20 mouse cellular contexts compared by ENCODE assay signal in genomic region chr9:92661938-92662337, GRCm38 (mm10).
DNase-seq lines count a peak whose midpoint lies in the region; ATAC-seq and TF ChIP-seq lines count a peak whose summit lies in the region.
"Had no signal": no experiment of that assay in that cellular context is flagged by ENCODE, and none has a peak within 500 bp of the region (broad histone marks: within the 10 kb centered on the region; RNA-seq: fewer than 3 reads in every experiment).

No protein-coding gene starts in this region.

- H3K4me3 ChIP-seq in layer of hippocampus, adult 2 months: no peak overlapping the region
- H3K4me3 ChIP-seq in intestine, embryonic 16.5 days (ENCODE audit: low read length): no peak overlapping the region
- H3K4me3 ChIP-seq in stomach, embryonic 14.5 days (ENCODE audit: low read depth, low read length): no peak overlapping the region
- H3K4me3 ChIP-seq: embryonic facial prominence, embryonic 15.5 days; erythroblast, embryonic 14.5 days; forebrain, embryonic 10.5 days; forebrain, embryonic 15.5 days; heart, embryonic 10.5 days; hindbrain, embryonic 13.5 days had no signal

- no peaks in the 10 kb centered on the region for H3K4me1 ChIP-seq in intestine, embryonic 16.5 days (ENCODE audit: control insufficient read depth, insufficient read depth, low read length)
- no peaks in the 10 kb centered on the region for H3K4me1 ChIP-seq in stomach, embryonic 14.5 days (ENCODE audit: control insufficient read depth, insufficient read depth, low read length)
- H3K4me1 ChIP-seq: embryonic facial prominence, embryonic 15.5 days; forebrain, embryonic 10.5 days; forebrain, embryonic 15.5 days; heart, embryonic 10.5 days; hindbrain, embryonic 13.5 days had no signal

- TF ChIP-seq CTCF in layer of hippocampus, adult 2 months (conservative IDR thresholded peaks at IDR 0.05): no peak

- H3K27ac ChIP-seq in layer of hippocampus, adult 2 months: peak overlapping the region; percentile 29; the same call in 1 of the 2 replicates
- no peak overlapping the region for H3K27ac ChIP-seq in intestine, embryonic 16.5 days (ENCODE audit: low read length)
- H3K27ac ChIP-seq in stomach, embryonic 14.5 days (ENCODE audit: low read length): no peak overlapping the region
- H3K27ac ChIP-seq: embryonic facial prominence, embryonic 15.5 days; forebrain, embryonic 10.5 days; forebrain, embryonic 15.5 days; heart, embryonic 10.5 days; hindbrain, embryonic 13.5 days had no signal

- H3K4me2 ChIP-seq in intestine, embryonic 16.5 days (ENCODE audit: low read depth, low read length): no peak overlapping the region
- H3K4me2 ChIP-seq in stomach, embryonic 14.5 days (replicated peaks; ENCODE audit: low read depth, low read length): no peak overlapping the region
- H3K4me2 ChIP-seq: embryonic facial prominence, embryonic 15.5 days; forebrain, embryonic 15.5 days; hindbrain, embryonic 13.5 days had no signal

- ATAC-seq in intestine, embryonic 16.5 days: peak; percentile 38; the same call in 1 of the 2 replicates
- ATAC-seq in stomach, embryonic 14.5 days (ENCODE audit: insufficient number of reproducible peaks, insufficient read depth, low FRiP score, low read depth): peak; percentile 76; the same call in 1 of the 2 replicates
- ATAC-seq: forebrain, embryonic 15.5 days had no signal

- no peak for DNase-seq in layer of hippocampus, adult 2 months (ENCODE audit: low spot score in 2 of 2)
- DNase-seq in layer of hippocampus, postnatal 14 days (ENCODE audit: low spot score in 2 of 2): no peak
- DNase-seq in kidney, postnatal 4 days: no peak
- DNase-seq in heart, postnatal 4 days: no peak
- DNase-seq: adrenal gland, adult 2 months; adrenal gland, postnatal 25 days; cerebellum, adult 18-20 months; cerebellum, adult 9-11 months; cerebellum, postnatal 36 days; gastrocnemius, postnatal 10 days; heart, adult 18-20 months; heart, postnatal 10 days had no signal

- 52% methylated on average over 2 of the region's 2 CpGs for WGBS in intestine, embryonic 16.5 days
- 45% methylated on average over 2 of the region's 2 CpGs for WGBS in stomach, embryonic 14.5 days

- H3K9me3 ChIP-seq in intestine, embryonic 16.5 days (ENCODE audit: control insufficient read depth, low read length): no peaks in the 10 kb centered on the region
- no peaks in the 10 kb centered on the region for H3K9me3 ChIP-seq in stomach, embryonic 14.5 days (ENCODE audit: control insufficient read depth, low read depth, low read length)
- H3K9me3 ChIP-seq: embryonic facial prominence, embryonic 15.5 days; forebrain, embryonic 10.5 days; forebrain, embryonic 15.5 days; heart, embryonic 10.5 days; hindbrain, embryonic 13.5 days had no signal

- H3K27me3 ChIP-seq in intestine, embryonic 16.5 days (replicated peaks; ENCODE audit: control insufficient read depth, insufficient read depth, low read length): no peaks in the 10 kb centered on the region
- no peaks in the 10 kb centered on the region for H3K27me3 ChIP-seq in stomach, embryonic 14.5 days (ENCODE audit: control insufficient read depth, insufficient read depth, low read length)
- H3K27me3 ChIP-seq: embryonic facial prominence, embryonic 15.5 days; forebrain, embryonic 15.5 days; hindbrain, embryonic 13.5 days had no signal

- H3K9ac ChIP-seq in intestine, embryonic 16.5 days (ENCODE audit: low read depth, low read length): no peak overlapping the region
- H3K9ac ChIP-seq in stomach, embryonic 14.5 days (replicated peaks; ENCODE audit: low read depth, low read length): no peak overlapping the region
- H3K9ac ChIP-seq: embryonic facial prominence, embryonic 15.5 days; forebrain, embryonic 15.5 days; hindbrain, embryonic 13.5 days had no signal

- no peaks in the 10 kb centered on the region for H3K36me3 ChIP-seq in intestine, embryonic 16.5 days (ENCODE audit: control insufficient read depth, insufficient read depth, low read length)
- no peaks in the 10 kb centered on the region for H3K36me3 ChIP-seq in stomach, embryonic 14.5 days (ENCODE audit: control insufficient read depth, insufficient read depth, low read length)
- H3K36me3 ChIP-seq: embryonic facial prominence, embryonic 15.5 days; forebrain, embryonic 10.5 days; forebrain, embryonic 15.5 days; heart, embryonic 10.5 days; hindbrain, embryonic 13.5 days had no signal
